8 mouse cellular contexts compared by ENCODE assay signal in genomic region chr1:39576431-39577243, GRCm38 (mm10). TPM values are rescaled to one million over a fixed set of nuclear protein-coding genes. Genes with fewer than 3 reads are reported as not detected.
DNase-seq lines count a peak whose midpoint lies in the region; ATAC-seq and TF ChIP-seq lines count a peak whose summit lies in the region.

No protein-coding gene starts in this region.

- peak overlapping the region; percentile 70; the same call in 1 of the 2 replicates for H3K27ac ChIP-seq in ES-E14 (ENCODE audit: insufficient read depth, low read depth, low read length, poor library complexity, severe bottlenecking)
- H3K27ac ChIP-seq in bone marrow macrophage, adult 2 months (ENCODE audit: insufficient read depth, low read depth, low read length) = peak overlapping the region; percentile 90
- H3K27ac ChIP-seq in forebrain, postnatal 0 days (ENCODE audit: low read depth, low read length) = peak overlapping the region; percentile 99
- peak overlapping the region; percentile 98 for H3K27ac ChIP-seq in hindbrain, embryonic 12.5 days

- peak overlapping the region; percentile 78 for H3K4me2 ChIP-seq in forebrain, postnatal 0 days (ENCODE audit: low read depth)
- H3K4me2 ChIP-seq in hindbrain, embryonic 12.5 days (replicated peaks) = peak overlapping the region; percentile 67

- peaks cover 0 to 5% of the 10 kb centered on the region in 2 experiments; a peak in 2 of 4 replicates for H3K4me1 ChIP-seq in ES-E14 (ENCODE audit: control insufficient read depth in 2 of 2, insufficient read depth in 2 of 2, low read length in 2 of 2, poor library complexity in 1 of 2)
- H3K4me1 ChIP-seq in bone marrow macrophage, adult 2 months (ENCODE audit: control insufficient read depth, insufficient read depth, low read length) = peaks cover 48% of the 10 kb centered on the region
- H3K4me1 ChIP-seq in forebrain, postnatal 0 days (ENCODE audit: insufficient read depth) = peaks cover 9% of the 10 kb centered on the region
- peaks cover 19% of the 10 kb centered on the region for H3K4me1 ChIP-seq in hindbrain, embryonic 12.5 days

- DNase-seq in ES-E14 (ENCODE audit: low read depth, low spot score) = peak; percentile 34
- DNase-seq in forebrain, postnatal 0 days = peak; percentile 77
- peak; percentile 62 to 65 for DNase-seq in left cerebral cortex, postnatal 14 days (ENCODE audit: low spot score in 2 of 2)
- peak; percentile 41 to 55 for DNase-seq in right cerebral cortex, postnatal 36 days (ENCODE audit: low spot score in 2 of 2)
- peak; percentile 44 to 57 for DNase-seq in urinary bladder, postnatal 36 days (ENCODE audit: low spot score in 2 of 2)

- H3K36me3 ChIP-seq in ES-E14 (ENCODE audit: control insufficient read depth, insufficient read depth, low read length, poor library complexity, severe bottlenecking) = no peaks in the 10 kb centered on the region
- H3K36me3 ChIP-seq in forebrain, postnatal 0 days (ENCODE audit: insufficient read depth) = no peaks in the 10 kb centered on the region
- H3K36me3 ChIP-seq in hindbrain, embryonic 12.5 days = no peaks in the 10 kb centered on the region

- H3K9ac ChIP-seq in ES-E14 (ENCODE audit: insufficient read depth, low read depth, low read length, poor library complexity, severe bottlenecking) = peak overlapping the region; percentile 94
- peak overlapping the region; percentile 89 for H3K9ac ChIP-seq in forebrain, postnatal 0 days
- H3K9ac ChIP-seq in hindbrain, embryonic 12.5 days = peak overlapping the region; percentile 94

- no peak for TF ChIP-seq CTCF in bone marrow macrophage, adult 2 months (IDR thresholded peaks at IDR 0.05; ENCODE audit: low read depth, low read length)
- TF ChIP-seq CTCF in forebrain, postnatal 0 days (IDR thresholded peaks at IDR 0.05; ENCODE audit: low read depth) = peak; percentile 22

- intact Hi-C loops in left cerebral cortex, postnatal 14 days (cut with DNase I) = loop anchor here (5.0 kb wide), 1 partner anchor 76 kb away; the partner anchor contains the start of gene Creg2

- H3K27me3 ChIP-seq in forebrain, postnatal 0 days (ENCODE audit: insufficient read depth, low read length) = no peaks in the 10 kb centered on the region
- H3K27me3 ChIP-seq in hindbrain, embryonic 12.5 days = no peaks in the 10 kb centered on the region

- no peak for TF ChIP-seq POLR2A in bone marrow macrophage, adult 2 months (IDR thresholded peaks at IDR 0.05; ENCODE audit: borderline replicate concordance, low read depth, low read length)

- in situ Hi-C loops in ES-E14 (cut with MboI; ENCODE audit: low sequenced_read_pairs in 2 of 2, unreplicated experiment in 2 of 2) = no loop called here

- H3K9me3 ChIP-seq in ES-E14 (ENCODE audit: control insufficient read depth, insufficient read depth, low read depth, low read length) = no peaks in the 10 kb centered on the region
- H3K9me3 ChIP-seq in forebrain, postnatal 0 days (ENCODE audit: low read length) = no peaks in the 10 kb centered on the region
- H3K9me3 ChIP-seq in hindbrain, embryonic 12.5 days (replicated peaks) = no peaks in the 10 kb centered on the region

- WGBS in forebrain, postnatal 0 days = under 1% methylated on average over 85 of the region's 88 CpGs
- under 1% methylated on average over 88 of the region's 88 CpGs for WGBS in hindbrain, embryonic 12.5 days

- peak; percentile 86 for ATAC-seq in forebrain, postnatal 0 days
- peak; percentile 90 for ATAC-seq in hindbrain, embryonic 12.5 days (ENCODE audit: low FRiP score)
- peak; percentile 24 for ATAC-seq in megakaryocyte progenitor cell, adult 5-6 weeks (replicated peaks; ENCODE audit: poor library complexity)

- peak overlapping the region; percentile 91 for H3K4me3 ChIP-seq in ES-E14 (ENCODE audit: insufficient read depth in 1 of 2, low read depth in 1 of 2, low read length in 2 of 2, poor library complexity in 1 of 2, severe bottlenecking in 1 of 2)
- H3K4me3 ChIP-seq in bone marrow macrophage, adult 2 months (ENCODE audit: insufficient read depth, low read length) = peak overlapping the region; percentile 99
- peak overlapping the region; percentile 88 for H3K4me3 ChIP-seq in forebrain, postnatal 0 days (ENCODE audit: low read depth, low read length)
- H3K4me3 ChIP-seq in hindbrain, embryonic 12.5 days = peak overlapping the region; percentile 88

TF ChIP-seq in ES-E14, 5 proteins besides CTCF, POLR2A, EP300 and RAD21:
- TF ChIP-seq MAFK (IDR thresholded peaks at IDR 0.05; ENCODE audit: insufficient read depth, low read depth, low read length) (no peak), HCFC1 (IDR thresholded peaks at IDR 0.05; ENCODE audit: borderline replicate concordance, insufficient read depth, low read length) (peak; percentile 51; the same call in 1 of the 2 replicates)

RNA-seq across cellular contexts. Expression of gene Rnf149, which starts 0.6 kb away (rescaled TPM):
- total RNA-seq in ES-E14 (2012; rRNA removed) = 57.6 and 61.7 TPM in 2 replicates
- polyA plus RNA-seq in bone marrow macrophage, adult 2 months (2012; ENCODE audit: insufficient read depth, insufficient read length, missing spikeins) = 113 and 116 TPM in 2 replicates
- total RNA-seq in forebrain, postnatal 0 days (2014; rRNA removed) = 27.5 and 29.5 TPM in 2 replicates
- polyA plus RNA-seq in forebrain, postnatal 0 days (2015; fragmentation: Nextera tagmentation; extraction: Ambion mirVana) = 8.5 and 20.0 TPM in 2 replicates
- polyA plus RNA-seq in hindbrain, embryonic 12.5 days (2016; fragmentation: Nextera tagmentation; extraction: Ambion mirVana) = 37.7 and 39.0 TPM in 2 replicates
- 10 to 100 TPM; 24.3 to 29.3 TPM for total RNA-seq in left cerebral cortex, postnatal 14 days (2021)
- 22.3 and 27.5 TPM in 2 replicates for total RNA-seq in megakaryocyte progenitor cell, adult 5-6 weeks (2015)
- 32.7 and 35.9 TPM in 2 replicates for total RNA-seq in megakaryocyte progenitor cell, adult 5-6 weeks (2017)

RNA-seq across cellular contexts. Expression of gene Cnot11, which starts 41.8 kb away (rescaled TPM):
- 17.8 and 21.7 TPM in 2 replicates for total RNA-seq in ES-E14 (2012; rRNA removed)
- 22.0 and 30.4 TPM in 2 replicates for polyA plus RNA-seq in bone marrow macrophage, adult 2 months (2012; ENCODE audit: insufficient read depth, insufficient read length, missing spikeins)
- total RNA-seq in forebrain, postnatal 0 days (2014; rRNA removed) = 27.9 and 38.8 TPM in 2 replicates
- 11.1 and 11.2 TPM in 2 replicates for polyA plus RNA-seq in forebrain, postnatal 0 days (2015; fragmentation: Nextera tagmentation; extraction: Ambion mirVana)
- 28.7 and 29.1 TPM in 2 replicates for polyA plus RNA-seq in hindbrain, embryonic 12.5 days (2016; fragmentation: Nextera tagmentation; extraction: Ambion mirVana)
- 10 to 100 TPM; 23.1 to 25.9 TPM for total RNA-seq in left cerebral cortex, postnatal 14 days (2021)
- total RNA-seq in megakaryocyte progenitor cell, adult 5-6 weeks (2015) = 24.4 and 32.5 TPM in 2 replicates
- 25.4 and 29.1 TPM in 2 replicates for total RNA-seq in megakaryocyte progenitor cell, adult 5-6 weeks (2017)

Comparison
In these comparisons a context has a peak if more than half of its experiments do, and no peak if none do; other contexts are left out.
1. Peak in every context shown above with its lines: DNase-seq, ATAC-seq, H3K4me3 ChIP-seq and H3K27ac ChIP-seq.
2. ATAC-seq: peak in every context shown above with its lines; median percentile 90 in hindbrain, embryonic 12.5 days; 86 in forebrain, postnatal 0 days; 24 in megakaryocyte progenitor cell, adult 5-6 weeks.